Mouse (Mus musculus) bone marrow macrophage, adult 2 months (primary cell): ENCODE results near the gene Banf2.

ENCODE experiments used
- CTCF ChIP-seq: IDR thresholded peaks from 2 replicates; pipeline ENCODE4 v1.5.1; 2012; ENCODE audit warnings: low read depth, mild to moderate bottlenecking, low read length, moderate library complexity
- POLR2A ChIP-seq: IDR thresholded peaks from 2 replicates; pipeline ENCODE4 v1.6.1; 2012; ENCODE audit warnings: mild to moderate bottlenecking, low read depth, low read length, borderline replicate concordance

DNA sequence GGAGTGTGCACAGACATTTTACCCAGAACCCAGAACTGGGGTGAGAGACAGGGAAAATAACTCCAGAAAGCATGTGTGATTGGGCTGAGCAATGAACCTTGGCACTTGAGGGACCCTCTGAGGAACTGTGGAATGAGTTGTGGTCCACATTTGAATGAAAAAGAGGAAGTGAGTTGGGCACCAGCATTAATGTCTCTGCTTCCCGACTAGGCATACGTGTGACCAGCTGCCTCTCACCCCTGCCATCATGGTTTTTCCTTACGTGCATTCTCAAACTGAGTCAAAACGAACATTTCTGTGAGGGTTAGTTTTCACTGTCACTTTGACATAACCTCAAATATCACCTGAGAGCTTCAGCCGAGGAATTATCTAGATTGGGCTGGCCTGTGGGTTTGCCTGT, 79.8 kb downstream of the Banf2 start:
- TF ChIP-seq CTCF (no peak), POLR2A (no peak)
